Mouse (Mus musculus): Measurements from ENCODE around the gene Obsl1. TPM values are rescaled to one million over a fixed set of nuclear protein-coding genes. Genes with fewer than 3 reads are reported as not detected.

Gene Obsl1
- polyA plus RNA-seq, 1 experiment from 2014 or later, result 75.1 TPM

GRCm38 (mm10) chr1:75438782-75439181 is 67.5 kb downstream of the Obsl1 start:
- H3K4me1 ChIP-seq, result peaks cover 15% of the 10 kb centered on the region
- WGBS, result 76% methylated on average over 8 of the region's 9 CpGs

GRCm38 (mm10) chr1:75435475-75436328 is 70.5 kb downstream of the Obsl1 start, which contains the start of gene Gmppa:
Gene Gmppa (plus strand): TSS chr1:75435930.
- 6% methylated on average over 28 of the region's 28 CpGs for WGBS
- peaks cover 15% of the 10 kb centered on the region for H3K4me1 ChIP-seq
- peak within 1 kb of the TSS; percentile 68 for H3K4me3 ChIP-seq (replicated peaks)
- H3K27ac ChIP-seq, result peak within 1 kb of the TSS; percentile 64; the same call in 1 of the 2 replicates
- no peaks in the 10 kb centered on the region for H3K27me3 ChIP-seq (replicated peaks)
- ATAC-seq (ENCODE audit: insufficient read depth, low FRiP score, low read depth), result peak; percentile 74
- H3K36me3 ChIP-seq, result peaks cover 11% of the 10 kb centered on the region; the same call in 1 of the 2 replicates
- peak within 1 kb of the TSS; percentile 70 for H3K4me2 ChIP-seq
- H3K9me3 ChIP-seq, result no peaks in the 10 kb centered on the region
- H3K9ac ChIP-seq, result peak within 1 kb of the TSS; percentile 73

More at GRCm38 (mm10) chr1:75438782-75439181, 67.5 kb downstream of the Obsl1 start:
- ATAC-seq (ENCODE audit: insufficient read depth, low FRiP score, low read depth), result no peak
- Histone ChIP-seq H3K9ac (no peak overlapping the region), H3K4me2 (no peak overlapping the region), H3K4me3 (replicated peaks) (no peak overlapping the region), H3K27ac (no peak overlapping the region), H3K27me3 (replicated peaks) (no peaks in the 10 kb centered on the region), H3K36me3 (peaks cover 11% of the 10 kb centered on the region), H3K9me3 (no peaks in the 10 kb centered on the region)

Other genes starting within 250 kb of the Obsl1 start
- 2.4 and 2.8 TPM in 2 replicates for gene Ptprn, start 241.9 kb downstream of the Obsl1 start, polyA plus RNA-seq (2015; fragmentation: Nextera tagmentation; extraction: Ambion mirVana)
- 7.5 and 9.6 TPM in 2 replicates for gene Resp18, start 228.0 kb downstream of the Obsl1 start, polyA plus RNA-seq (2015; fragmentation: Nextera tagmentation; extraction: Ambion mirVana)
- gene Dnpep, start 188.5 kb downstream of the Obsl1 start, polyA plus RNA-seq (2015; fragmentation: Nextera tagmentation; extraction: Ambion mirVana), result 123 and 137 TPM in 2 replicates
- 92.1 and 93.2 TPM in 2 replicates for gene Des, start 146.1 kb downstream of the Obsl1 start, polyA plus RNA-seq (2015; fragmentation: Nextera tagmentation; extraction: Ambion mirVana)
- gene Speg, start 131.2 kb downstream of the Obsl1 start, polyA plus RNA-seq (2015; fragmentation: Nextera tagmentation; extraction: Ambion mirVana), result 45.2 and 49.1 TPM in 2 replicates
- 103 TPM in 2 replicates for gene Gmppa, start 70.5 kb downstream of the Obsl1 start, polyA plus RNA-seq (2015; fragmentation: Nextera tagmentation; extraction: Ambion mirVana)
- 2.0 and 2.1 TPM in 2 replicates for gene Asic4, start 56.0 kb downstream of the Obsl1 start, polyA plus RNA-seq (2015; fragmentation: Nextera tagmentation; extraction: Ambion mirVana)
- gene Chpf, start 27.1 kb downstream of the Obsl1 start, polyA plus RNA-seq (2015; fragmentation: Nextera tagmentation; extraction: Ambion mirVana), result 40.9 and 41.9 TPM in 2 replicates
- 2.3 and 2.7 TPM in 2 replicates for gene Tmem198, start 26.9 kb downstream of the Obsl1 start, polyA plus RNA-seq (2015; fragmentation: Nextera tagmentation; extraction: Ambion mirVana)
- 8.0 and 9.6 TPM in 2 replicates for gene Inha, start 625 bp upstream of the Obsl1 start, polyA plus RNA-seq (2015; fragmentation: Nextera tagmentation; extraction: Ambion mirVana)
- gene Stk11ip, start 15.1 kb upstream of the Obsl1 start, polyA plus RNA-seq (2015; fragmentation: Nextera tagmentation; extraction: Ambion mirVana), result 16.1 and 18.1 TPM in 2 replicates
- 17.7 and 18.2 TPM in 2 replicates for gene Slc4a3, start 39.8 kb upstream of the Obsl1 start, polyA plus RNA-seq (2015; fragmentation: Nextera tagmentation; extraction: Ambion mirVana)

All from stomach, embryonic 15.5 days (tissue).